Mouse (Mus musculus) hindbrain, embryonic 14.5 days (tissue): ENCODE measurements around the gene Clec2l. TPM values are rescaled to one million over a fixed set of nuclear protein-coding genes. Genes with fewer than 3 reads are reported as not detected.

Experiments
- ATAC-seq: fragments of 200-750 bp; cut with Nextera tagmentation; 2 replicates; pipeline ENCODE4 v1.8.0; 2017; ENCODE audit warnings: moderate number of reproducible peaks, mild to moderate bottlenecking, moderate TSS enrichment, moderate library complexity; ENCODE audit not compliant: low FRiP score
- DNase-seq: peaks from one replicate; pipeline ENCODE4 v3.0.0-alpha.2; 2015; ENCODE audit warnings: low spot score
- H3K27ac ChIP-seq: fragments of 300-500 bp; sonication (generic); 2 replicates; pipeline ENCODE4 v1.5.1; 2014; ENCODE audit warnings: mild to moderate bottlenecking, moderate library complexity
- H3K27me3 ChIP-seq: fragments of 300-500 bp; sonication (generic); 2 replicates; pipeline ENCODE4 v1.6.1; 2014; ENCODE audit warnings: mild to moderate bottlenecking, low read length, mixed read lengths; ENCODE audit not compliant: control insufficient read depth, insufficient read depth
- H3K36me3 ChIP-seq: fragments of 300-500 bp; sonication (generic); replicated peaks from 2 replicates; pipeline ENCODE4 v1.6.1; 2014; ENCODE audit not compliant: control insufficient read depth, insufficient read depth
- H3K4me1 ChIP-seq: fragments of 300-500 bp; sonication (generic); replicated peaks from 2 replicates; pipeline ENCODE4 v1.6.1; 2014; ENCODE audit warnings: antibody characterized with exemption, low read length, mixed read lengths; ENCODE audit not compliant: control insufficient read depth, insufficient read depth
- H3K4me2 ChIP-seq: fragments of 300-500 bp; sonication (generic); replicated peaks from 2 replicates; pipeline ENCODE4 v1.6.1; 2014; ENCODE audit warnings: mild to moderate bottlenecking, moderate library complexity
- H3K4me3 ChIP-seq: fragments of 300-500 bp; sonication (generic); replicated peaks from 2 replicates; pipeline ENCODE4 v1.5.1; 2014; ENCODE audit warnings: mild to moderate bottlenecking, low read length
- H3K9ac ChIP-seq: fragments of 300-500 bp; sonication (generic); 2 replicates; pipeline ENCODE4 v1.6.1; 2014
- H3K9me3 ChIP-seq: fragments of 300-500 bp; sonication (generic); 2 replicates; pipeline ENCODE4 v1.6.1; 2016; ENCODE audit warnings: low read length; ENCODE audit not compliant: control insufficient read depth
- WGBS: fragments of 180-500 bp; shearing (Covaris S2); extraction: QIAGEN DNeasy Blood & Tissue Kit; methylation state at CpG from one replicate; pipeline ENCODE4 v1.1.7; 2014; 5-methylcytosine and 5-hydroxymethylcytosine counted together
- polyA plus RNA-seq: library from polyadenylated mRNA; unstranded; fragments of >200 nt; fragmentation: Nextera tagmentation; extraction: Ambion mirVana; gene quantifications from 2 replicates; pipeline ENCODE4 v1.2.1, GENCODE M21; 2014

Gene Clec2l
- polyA plus RNA-seq, 1 experiment from 2014 or later, result 22.3 TPM

DNA sequence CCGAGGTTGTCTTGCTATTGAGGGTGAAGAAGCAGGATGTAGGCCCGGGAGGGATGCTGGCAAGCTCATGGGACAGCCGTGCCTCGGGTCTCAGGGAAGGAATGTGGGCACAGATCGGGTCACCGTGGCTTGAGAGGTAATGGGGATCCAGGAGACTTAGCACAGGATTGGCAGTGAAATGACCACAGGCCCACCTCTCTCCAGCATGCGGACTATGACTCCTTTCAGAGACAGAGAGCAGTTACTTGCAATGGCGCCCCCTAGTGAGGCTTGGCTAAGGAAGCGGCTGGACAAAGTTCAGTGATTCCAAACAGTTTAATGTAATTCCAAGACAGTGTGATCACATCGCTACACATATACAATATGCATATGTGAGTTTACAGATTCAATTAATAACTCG lies 24.3 kb downstream of the Clec2l start:
- no peak overlapping the region for H3K4me2 ChIP-seq
- H3K9ac ChIP-seq, result no peak overlapping the region
- ATAC-seq, result no peak
- H3K36me3 ChIP-seq, result peaks cover 19% of the 10 kb centered on the region
- DNase-seq, result no peak
- H3K27ac ChIP-seq, result no peak overlapping the region
- H3K27me3 ChIP-seq, result no peaks in the 10 kb centered on the region
- H3K9me3 ChIP-seq, result no peaks in the 10 kb centered on the region
- no peak overlapping the region for H3K4me3 ChIP-seq
- no peaks in the 10 kb centered on the region for H3K4me1 ChIP-seq
- 68% methylated on average over 11 of the region's 11 CpGs for WGBS

DNA sequence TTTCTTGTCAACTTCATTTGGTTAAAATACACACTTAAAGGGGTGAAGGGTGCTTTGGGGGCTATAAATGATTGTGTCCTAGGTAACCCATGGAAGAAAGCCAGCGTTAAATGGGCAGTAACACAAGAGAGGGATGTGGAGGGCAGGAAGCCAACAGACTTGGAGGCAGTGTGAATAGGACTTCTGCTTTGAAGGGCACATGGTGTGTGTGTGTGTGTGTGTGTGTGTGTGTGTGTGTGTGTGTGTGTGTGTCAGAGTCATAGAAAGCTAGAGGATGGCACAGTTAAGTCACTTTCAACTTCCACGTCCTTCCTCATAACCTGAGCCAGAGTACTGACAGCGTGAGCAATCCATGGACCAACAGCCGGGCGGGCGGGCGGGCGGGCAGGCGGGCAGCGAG lies 26.0 kb downstream of the Clec2l start:
- peak; percentile 37; the same call in 1 of the 2 replicates for ATAC-seq
- peaks cover 23% of the 10 kb centered on the region for H3K36me3 ChIP-seq
- H3K4me3 ChIP-seq, result no peak overlapping the region
- H3K9ac ChIP-seq, result no peak overlapping the region
- DNase-seq, result no peak
- no peaks in the 10 kb centered on the region for H3K4me1 ChIP-seq
- H3K4me2 ChIP-seq, result no peak overlapping the region
- no peak overlapping the region for H3K27ac ChIP-seq
- H3K9me3 ChIP-seq, result no peaks in the 10 kb centered on the region
- H3K27me3 ChIP-seq, result no peaks in the 10 kb centered on the region
- WGBS, result 88% methylated on average over 10 of the region's 10 CpGs

DNA sequence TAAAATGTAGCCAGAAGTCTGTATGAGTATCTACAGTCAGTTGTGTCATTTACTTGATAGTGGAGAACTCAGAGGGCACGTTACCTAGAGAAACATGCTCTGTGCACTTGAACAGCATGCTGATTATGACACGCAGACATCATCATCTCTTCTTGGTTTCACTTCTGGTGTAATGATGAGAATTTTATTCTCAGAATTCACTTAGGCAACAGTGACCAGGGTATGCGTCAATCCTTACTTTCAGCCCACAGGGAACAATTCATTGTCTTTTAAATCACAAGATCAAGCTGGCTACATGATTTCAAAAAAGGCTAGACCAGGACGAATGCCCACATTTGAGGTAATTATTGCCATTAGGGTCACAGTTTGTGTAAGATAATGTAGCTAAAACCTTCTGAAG lies 27.7 kb downstream of the Clec2l start:
- H3K4me2 ChIP-seq, result no peak overlapping the region
- H3K4me1 ChIP-seq, result no peaks in the 10 kb centered on the region
- H3K9ac ChIP-seq, result no peak overlapping the region
- no peak for ATAC-seq
- H3K27me3 ChIP-seq, result no peaks in the 10 kb centered on the region
- H3K4me3 ChIP-seq, result no peak overlapping the region
- H3K27ac ChIP-seq, result no peak overlapping the region
- 70% methylated on average over 4 of the region's 4 CpGs for WGBS
- H3K36me3 ChIP-seq, result peaks cover 33% of the 10 kb centered on the region
- no peak for DNase-seq
- no peaks in the 10 kb centered on the region for H3K9me3 ChIP-seq

- H3K4me3 ChIP-seq, result no peak overlapping the region
- peaks cover 37% of the 10 kb centered on the region for H3K36me3 ChIP-seq
- H3K4me2 ChIP-seq, result no peak overlapping the region
- ATAC-seq (no peak), DNase-seq (no peak)
- 92% methylated on average over 5 of the region's 5 CpGs for whole genome bisulfite sequencing
- no peak overlapping the region for H3K9ac ChIP-seq
- H3K4me1 ChIP-seq, result no peaks in the 10 kb centered on the region
- no peaks in the 10 kb centered on the region for H3K27me3 ChIP-seq
- H3K27ac ChIP-seq, result no peak overlapping the region
- H3K9me3 ChIP-seq, result no peaks in the 10 kb centered on the region
Observed at GRCm38 (mm10) chr6:38691052-38691451, 28.2 kb downstream of the Clec2l start.

DNA sequence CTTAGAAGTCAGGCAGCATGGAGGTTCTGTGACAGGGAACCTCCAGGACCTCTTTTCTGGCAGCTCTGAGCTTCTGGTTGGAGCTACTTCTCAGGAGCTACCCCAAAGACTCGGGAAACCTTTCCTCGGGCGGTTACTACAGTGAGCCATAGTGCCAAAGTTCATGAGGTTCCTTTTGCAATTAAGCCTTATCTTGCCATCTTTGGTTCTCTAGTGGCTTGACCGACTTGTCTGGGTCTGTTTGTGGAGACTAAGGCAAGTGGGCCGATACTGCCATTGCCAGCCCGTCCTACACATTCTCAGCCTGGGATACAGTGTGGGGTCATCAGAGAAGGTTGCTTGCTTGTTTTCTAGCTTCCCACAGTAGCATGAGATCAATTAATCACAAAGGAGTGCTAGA lies 29.7 kb downstream of the Clec2l start:
- Histone ChIP-seq H3K9ac (no peak overlapping the region), H3K4me1 (no peaks in the 10 kb centered on the region), H3K27ac (no peak overlapping the region), H3K9me3 (no peaks in the 10 kb centered on the region), H3K27me3 (no peaks in the 10 kb centered on the region), H3K36me3 (peaks cover 51% of the 10 kb centered on the region), H3K4me3 (no peak overlapping the region), H3K4me2 (no peak overlapping the region)
- DNase-seq, result no peak
- WGBS, result 95% methylated on average over 6 of the region's 6 CpGs
- no peak for ATAC-seq

DNA sequence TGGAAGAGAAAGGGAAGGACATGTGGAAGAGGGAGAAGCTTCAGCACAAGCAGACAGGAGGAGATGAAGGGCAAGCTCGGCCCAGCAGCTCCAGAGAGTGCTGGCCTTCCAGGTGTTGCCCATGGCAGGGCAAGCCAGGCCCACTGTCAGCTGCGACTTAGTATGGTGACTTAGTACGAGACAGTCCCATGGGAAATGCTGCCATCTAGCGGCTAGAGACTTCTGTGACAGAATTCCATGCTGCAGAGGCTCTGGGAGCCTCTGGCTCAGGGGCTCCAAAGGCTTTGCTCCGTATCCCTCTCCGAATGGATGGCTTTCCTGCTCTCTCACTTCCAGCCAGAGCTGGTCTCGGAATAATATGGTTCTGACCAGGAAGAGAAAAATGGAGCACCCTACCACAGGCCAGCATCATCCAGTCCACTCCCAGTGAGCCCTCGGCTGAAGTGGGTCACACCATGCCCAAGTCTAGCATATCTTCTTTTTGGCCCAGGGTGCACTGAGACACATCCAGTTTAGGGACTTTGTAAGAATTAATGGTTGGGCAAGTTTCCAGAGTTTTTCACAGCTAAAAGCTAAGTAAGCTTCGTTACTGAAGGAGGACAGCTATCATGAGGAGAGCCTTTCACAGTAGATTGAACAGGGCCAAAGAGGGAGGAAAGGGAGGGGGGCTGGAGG lies 32.6 kb downstream of the Clec2l start:
- ATAC-seq, result peak; percentile 70
- no peaks in the 10 kb centered on the region for H3K27me3 ChIP-seq
- no peaks in the 10 kb centered on the region for H3K9me3 ChIP-seq
- DNase-seq, result peak; percentile 89
- H3K27ac ChIP-seq, result no peak overlapping the region
- no peaks in the 10 kb centered on the region for H3K4me1 ChIP-seq
- no peak overlapping the region for H3K4me3 ChIP-seq
- WGBS, result 31% methylated on average over 9 of the region's 9 CpGs
- H3K9ac ChIP-seq, result no peak overlapping the region
- peaks cover 68% of the 10 kb centered on the region for H3K36me3 ChIP-seq
- H3K4me2 ChIP-seq, result no peak overlapping the region

- Histone ChIP-seq H3K9me3 (no peaks in the 10 kb centered on the region), H3K4me3 (no peak overlapping the region), H3K27ac (no peak overlapping the region), H3K4me2 (no peak overlapping the region), H3K27me3 (no peaks in the 10 kb centered on the region), H3K36me3 (peaks cover 71% of the 10 kb centered on the region), H3K9ac (no peak overlapping the region), H3K4me1 (no peaks in the 10 kb centered on the region)
- ATAC-seq (no peak), DNase-seq (no peak)
- 64% methylated on average over 9 of the region's 9 CpGs for WGBS
Observed at GRCm38 (mm10) chr6:38696570-38696969, 33.7 kb downstream of the Clec2l start.

GRCm38 (mm10) chr6:38698233-38698889 lies 35.5 kb downstream of the Clec2l start:
- Histone ChIP-seq H3K9me3 (no peaks in the 10 kb centered on the region), H3K27me3 (no peaks in the 10 kb centered on the region), H3K27ac (no peak overlapping the region), H3K4me3 (no peak overlapping the region), H3K36me3 (peaks cover 81% of the 10 kb centered on the region), H3K4me2 (no peak overlapping the region), H3K9ac (no peak overlapping the region), H3K4me1 (no peaks in the 10 kb centered on the region)
- DNase-seq (no peak), ATAC-seq (no peak; the same call in 1 of the 2 replicates)
- 93% methylated on average over 18 of the region's 18 CpGs for WGBS

DNA sequence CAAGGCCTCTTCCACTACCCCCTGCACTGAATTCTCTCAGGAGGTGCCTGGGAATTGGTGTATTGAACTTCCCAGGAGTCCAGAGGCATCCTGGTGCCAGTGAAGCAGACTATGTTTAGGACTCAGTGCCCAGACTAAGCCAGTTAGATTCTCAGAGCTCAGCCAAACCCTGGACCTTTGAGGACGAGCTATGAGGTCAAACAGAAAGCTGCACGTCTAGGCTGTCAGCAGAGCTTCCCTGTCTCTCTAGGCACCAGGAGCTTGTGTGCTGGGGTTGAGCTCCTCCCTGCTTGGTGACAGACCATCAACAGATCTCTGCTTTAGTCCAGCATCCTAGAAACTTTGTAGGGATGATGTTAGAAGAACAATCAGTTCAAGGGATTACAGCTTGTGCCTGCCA lies 38.6 kb downstream of the Clec2l start:
- Histone ChIP-seq H3K36me3 (peaks cover 80% of the 10 kb centered on the region), H3K27ac (no peak overlapping the region), H3K9me3 (no peaks in the 10 kb centered on the region), H3K27me3 (no peaks in the 10 kb centered on the region), H3K4me2 (no peak overlapping the region), H3K4me1 (no peaks in the 10 kb centered on the region), H3K4me3 (no peak overlapping the region), H3K9ac (no peak overlapping the region)
- DNase-seq (no peak), ATAC-seq (no peak)
- WGBS, result 58% methylated on average over 2 of the region's 2 CpGs
